Mouse (Mus musculus) 416B (cell line): ENCODE data around the gene Rxra.

ENCODE experiments used
- DNase-seq: peaks from one replicate; pipeline ENCODE4 v3.0.0; 2011; ENCODE audit warnings: low read depth

The Rxra gene

GRCm38 (mm10) chr2:27764256-27764936 is 88.2 kb downstream of the Rxra start:
- DNase-seq, result no peak

- DNase-seq, result peak; percentile 77
These were observed 88.7 kb downstream of the Rxra start for GRCm38 (mm10) chr2:27764937-27765319.

- no peak for DNase-seq
These were observed 91.5 kb downstream of the Rxra start for GRCm38 (mm10) chr2:27767773-27768172.

- no peak for DNase-seq
These were observed 93.5 kb downstream of the Rxra start for GRCm38 (mm10) chr2:27769701-27770100.

GRCm38 (mm10) chr2:27770205-27770604 is 94.0 kb downstream of the Rxra start:
- DNase-seq, result peak; percentile 59

- DNase-seq, result peak; percentile 58
These were observed 95.7 kb downstream of the Rxra start for GRCm38 (mm10) chr2:27771936-27772335.

GRCm38 (mm10) chr2:27772841-27773388 is 96.7 kb downstream of the Rxra start:
- DNase-seq, result no peak

- DNase-seq, result no peak
These were observed 97.9 kb downstream of the Rxra start for GRCm38 (mm10) chr2:27773980-27774730.

- no peak for DNase-seq
These were observed 98.8 kb downstream of the Rxra start for GRCm38 (mm10) chr2:27775006-27775405.

GRCm38 (mm10) chr2:27775625-27776024 is 99.4 kb downstream of the Rxra start:
- DNase-seq, result no peak

- DNase-seq, result no peak
These were observed 101.5 kb downstream of the Rxra start for GRCm38 (mm10) chr2:27777756-27778155.

- no peak for DNase-seq
These were observed 102.0 kb downstream of the Rxra start for GRCm38 (mm10) chr2:27778289-27778688.

- DNase-seq, result no peak
These were observed 103.1 kb downstream of the Rxra start for GRCm38 (mm10) chr2:27779291-27779866.

GRCm38 (mm10) chr2:27780162-27780561 is 103.9 kb downstream of the Rxra start:
- DNase-seq, result no peak

- no peak for DNase-seq
These were observed 109.1 kb downstream of the Rxra start for GRCm38 (mm10) chr2:27785363-27785762.

- no peak for DNase-seq
These were observed 109.8 kb downstream of the Rxra start for GRCm38 (mm10) chr2:27785973-27786417.

GRCm38 (mm10) chr2:27791571-27791970 is 115.3 kb downstream of the Rxra start:
- DNase-seq, result no peak

GRCm38 (mm10) chr2:27799018-27799417 is 122.8 kb downstream of the Rxra start:
- no peak for DNase-seq

- no peak for DNase-seq
These were observed 124.8 kb downstream of the Rxra start for GRCm38 (mm10) chr2:27801041-27801440.

- DNase-seq, result no peak
These were observed 126.3 kb downstream of the Rxra start for GRCm38 (mm10) chr2:27802493-27802892.

- DNase-seq, result no peak
These were observed 130.5 kb downstream of the Rxra start for GRCm38 (mm10) chr2:27806691-27807090.

- DNase-seq, result no peak
These were observed 131.4 kb downstream of the Rxra start for GRCm38 (mm10) chr2:27807684-27808083.

GRCm38 (mm10) chr2:27809897-27810296 is 133.7 kb downstream of the Rxra start:
- no peak for DNase-seq
